In genomic region chr3:103743208-103743607, GRCm38 (mm10) we compare ENCODE assay signal across 46 mouse cellular contexts. TPM values are rescaled to one million over a fixed set of nuclear protein-coding genes. Genes with fewer than 3 reads are reported as not detected.
"Had no signal": no experiment of that assay in that cellular context is flagged by ENCODE, and none has a peak within 500 bp of the region (broad histone marks: within the 10 kb centered on the region; RNA-seq: fewer than 3 reads in every experiment).

No protein-coding gene starts in this region.

- H3K9ac ChIP-seq: limb, embryonic 12.5 days; limb, embryonic 13.5 days; limb, embryonic 15.5 days; liver, embryonic 12.5 days; liver, embryonic 13.5 days; liver, embryonic 14.5 days; liver, embryonic 15.5 days; liver, postnatal 0 days; lung, embryonic 14.5 days; lung, embryonic 15.5 days; midbrain, embryonic 12.5 days; midbrain, embryonic 13.5 days; midbrain, embryonic 15.5 days had no signal

- H3K27me3 ChIP-seq: limb, embryonic 12.5 days; limb, embryonic 13.5 days; limb, embryonic 15.5 days; liver, embryonic 12.5 days; liver, embryonic 13.5 days; liver, embryonic 15.5 days; lung, embryonic 15.5 days; megakaryocyte, embryonic 14.5 days; midbrain, embryonic 12.5 days; midbrain, embryonic 13.5 days; midbrain, embryonic 15.5 days had no signal

- H3K4me3 ChIP-seq: limb, embryonic 10.5 days; limb, embryonic 12.5 days; limb, embryonic 13.5 days; limb, embryonic 15.5 days; liver, embryonic 12.5 days; liver, embryonic 13.5 days; liver, embryonic 15.5 days; lung, embryonic 15.5 days; megakaryocyte, embryonic 14.5 days; midbrain, embryonic 10.5 days; midbrain, embryonic 12.5 days; midbrain, embryonic 13.5 days; midbrain, embryonic 15.5 days; myocyte had no signal

- H3K9me3 ChIP-seq: limb, embryonic 10.5 days; limb, embryonic 12.5 days; limb, embryonic 13.5 days; limb, embryonic 15.5 days; liver, embryonic 12.5 days; liver, embryonic 13.5 days; liver, embryonic 15.5 days; lung, embryonic 15.5 days; megakaryocyte, embryonic 14.5 days; midbrain, embryonic 10.5 days; midbrain, embryonic 12.5 days; midbrain, embryonic 13.5 days; midbrain, embryonic 15.5 days had no signal

- H3K4me1 ChIP-seq: midbrain, embryonic 15.5 days had no signal

- H3K4me2 ChIP-seq: limb, embryonic 12.5 days; limb, embryonic 13.5 days; limb, embryonic 15.5 days; liver, embryonic 11.5 days; liver, embryonic 12.5 days; liver, embryonic 13.5 days; liver, embryonic 15.5 days; lung, embryonic 14.5 days; lung, embryonic 15.5 days; midbrain, embryonic 11.5 days; midbrain, embryonic 12.5 days; midbrain, embryonic 13.5 days; midbrain, embryonic 15.5 days had no signal

- DNase-seq: left cerebral cortex, postnatal 4 days; liver; liver, embryonic 13.5 days; liver, postnatal 0 days; lung, adult 18-20 months; lung, adult 2 months; lung, embryonic 14.5 days; lung, postnatal 10 days; lung, postnatal 14 days; lung, postnatal 36 days; lung, postnatal 4 days; midbrain, embryonic 14.5 days had no signal

- H3K27ac ChIP-seq: limb, embryonic 10.5 days; limb, embryonic 13.5 days; limb, embryonic 15.5 days; liver, embryonic 12.5 days; liver, embryonic 13.5 days; liver, embryonic 14.5 days; liver, embryonic 15.5 days; lung, embryonic 15.5 days; macrophage; midbrain, embryonic 10.5 days; midbrain, embryonic 12.5 days; midbrain, embryonic 13.5 days; midbrain, embryonic 15.5 days had no signal

- ATAC-seq: liver, postnatal 0 days; lung, postnatal 0 days; midbrain, embryonic 13.5 days; midbrain, embryonic 15.5 days; midbrain, embryonic 16.5 days had no signal

RNA-seq across cellular contexts. Expression of gene Gm10964, which starts 4.0 kb away (rescaled TPM):
- total RNA-seq: left cerebral cortex, adult 8-10 months; left cerebral cortex, postnatal 10 days; left cerebral cortex, postnatal 14 days; left cerebral cortex, postnatal 25 days; left cerebral cortex, postnatal 36 days; left cerebral cortex, postnatal 4 days; liver, adult 2 months; megakaryocyte progenitor cell, adult 5-6 weeks; megakaryocyte, adult 5-6 weeks; megakaryocyte-erythroid progenitor cell, adult 5-6 weeks; midbrain, postnatal 0 days; monocyte, adult 5-6 weeks had no signal
- polyA plus RNA-seq: limb, embryonic 10.5 days; limb, embryonic 11.5 days; limb, embryonic 12.5 days; limb, embryonic 13.5 days; limb, embryonic 14.5 days; limb, embryonic 15.5 days; liver, adult 2 months; liver, embryonic 11.5 days; liver, embryonic 12.5 days; liver, embryonic 13.5 days; liver, embryonic 14.5 days; liver, embryonic 15.5 days; liver, embryonic 16.5 days; liver, postnatal 0 days; lung, adult 2 months; lung, embryonic 14.5 days; lung, embryonic 15.5 days; lung, embryonic 16.5 days; lung, postnatal 0 days; macrophage; midbrain, embryonic 10.5 days; midbrain, embryonic 11.5 days; midbrain, embryonic 12.5 days; midbrain, embryonic 13.5 days; midbrain, embryonic 14.5 days; midbrain, embryonic 15.5 days; midbrain, embryonic 16.5 days; midbrain, postnatal 0 days; myocyte had no signal
